Mouse (Mus musculus) layer of hippocampus, adult 9-11 months (tissue): ENCODE data around the gene Lipc.

Experiments
- DNase-seq: peaks from one replicate; pipeline ENCODE4 v3.0.0; 2022

Lipc gene

DNA sequence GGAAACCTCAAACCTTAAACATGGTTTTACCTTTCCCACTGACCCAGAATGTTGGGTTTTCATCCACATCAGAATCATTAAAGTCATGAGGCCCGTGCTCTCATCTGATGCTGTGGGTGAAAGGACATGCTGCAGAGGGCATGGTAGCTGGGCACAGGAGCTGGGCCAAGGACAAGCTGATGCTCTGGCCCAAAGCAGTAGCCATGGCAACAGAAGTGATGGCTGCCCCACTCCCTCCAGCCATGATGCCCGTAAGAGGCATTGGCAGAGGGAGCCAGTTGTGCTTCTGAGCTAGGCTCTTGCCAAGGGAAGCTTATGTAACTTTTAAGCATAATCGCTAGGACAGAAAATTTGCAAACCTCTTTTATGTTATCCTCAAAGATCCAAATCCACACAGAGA lies 2.2 kb upstream of the Lipc start:
- peak; percentile 35 for DNase-seq

DNA sequence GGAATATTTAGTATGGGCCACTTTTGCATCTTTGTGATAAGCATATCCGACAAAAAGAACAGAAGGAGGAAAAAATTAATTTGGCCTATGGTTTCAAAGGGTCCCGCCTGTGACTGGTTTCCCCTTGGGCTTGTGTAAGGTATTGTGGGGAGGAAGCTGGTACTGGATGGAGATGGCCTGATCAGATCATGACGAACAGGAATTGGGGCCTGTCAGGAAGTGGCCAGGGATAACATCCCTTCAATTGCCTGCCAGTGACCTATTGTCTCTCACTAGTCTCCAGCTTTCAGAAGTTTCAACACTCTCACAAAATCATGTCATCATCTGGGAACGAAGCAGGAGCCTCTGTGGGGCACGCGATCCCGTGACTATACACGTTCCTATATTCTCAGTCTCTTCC lies 2.7 kb downstream of the Lipc start:
- DNase-seq = no peak

DNA sequence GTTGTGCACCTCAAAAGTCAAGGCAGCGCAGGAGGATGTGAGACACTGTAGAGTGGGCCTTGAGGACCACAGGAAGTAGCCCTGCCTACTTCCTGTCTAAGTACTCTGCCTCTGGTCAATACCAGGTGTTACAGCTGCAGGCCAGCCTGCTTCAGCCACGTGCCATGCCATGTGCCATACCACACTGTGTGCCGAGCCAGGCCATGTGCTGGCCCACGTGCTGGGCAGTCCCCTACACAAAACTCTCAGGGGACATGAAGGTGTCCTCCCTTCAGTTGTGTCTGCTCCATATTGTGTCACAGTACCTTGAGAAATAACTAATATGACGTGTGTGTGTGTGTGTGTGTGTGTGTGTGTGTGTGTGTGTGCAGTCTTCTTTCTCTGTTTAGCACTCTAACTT lies 4.7 kb downstream of the Lipc start:
- no peak for DNase-seq

DNA sequence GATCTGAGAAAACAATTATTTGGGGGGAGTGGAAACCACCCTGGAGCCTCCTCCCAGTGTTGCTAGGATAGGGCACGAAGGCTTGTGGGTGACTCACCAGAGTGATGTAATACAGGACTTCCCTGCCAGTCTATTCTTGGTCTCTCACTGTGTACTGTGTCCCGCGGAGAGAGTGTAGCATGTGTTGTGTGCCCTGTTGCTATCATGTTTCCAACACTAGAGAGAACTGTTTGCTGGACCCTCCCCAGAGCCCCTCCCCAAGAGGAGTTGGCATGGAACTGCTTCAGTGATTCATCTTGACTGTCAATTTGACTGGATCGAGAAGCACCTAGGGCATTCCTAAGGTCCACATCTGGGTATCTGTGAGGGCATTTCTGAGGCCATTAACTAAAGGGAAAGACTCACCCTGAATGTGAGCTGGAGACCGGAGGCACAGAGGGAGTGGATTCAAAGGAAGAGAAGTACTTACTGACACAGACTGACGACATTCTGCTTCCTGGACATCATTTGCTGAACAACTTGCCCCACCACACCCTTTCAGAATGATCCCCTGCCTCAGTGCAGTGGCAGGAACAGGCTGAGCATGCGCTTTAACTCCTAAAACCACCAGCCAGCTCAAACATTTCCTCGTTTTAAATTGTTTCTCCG lies 9.2 kb downstream of the Lipc start:
- DNase-seq = peak; percentile 56

DNA sequence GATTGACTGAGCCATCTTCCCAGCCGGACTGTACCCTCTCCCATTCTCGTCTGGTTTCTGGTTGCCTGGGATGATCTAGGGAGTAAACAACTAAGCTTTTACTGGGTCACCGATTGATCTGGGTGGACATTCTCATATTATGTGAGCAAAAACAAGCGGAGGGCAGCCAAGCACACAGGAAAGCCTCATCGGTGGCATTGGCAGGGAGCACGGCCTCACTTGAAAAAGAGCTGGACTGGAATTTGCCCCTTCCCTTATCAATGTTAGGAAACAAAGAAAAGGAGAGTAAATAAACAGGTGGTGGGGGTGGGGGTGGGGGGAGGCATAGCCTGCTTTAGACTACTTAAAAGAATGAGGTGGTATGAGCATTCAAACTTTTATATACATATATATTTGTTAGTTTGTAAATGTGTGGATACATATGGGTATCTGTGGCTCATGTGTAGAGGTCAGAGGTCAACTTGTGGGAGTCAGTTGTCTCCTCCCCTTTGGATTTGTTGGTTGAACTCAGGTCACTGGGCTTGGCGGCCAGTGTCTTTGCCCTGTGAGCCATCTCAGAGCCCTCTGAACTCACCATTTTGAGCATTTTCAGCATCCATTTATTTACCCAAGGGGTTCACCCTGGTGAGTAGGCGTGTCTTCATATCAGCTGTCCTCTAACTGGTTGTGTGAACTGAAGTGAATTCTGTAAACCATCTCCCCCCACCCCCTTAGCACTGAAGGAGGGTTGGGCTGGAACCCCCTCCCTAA lies 12.1 kb downstream of the Lipc start:
- DNase-seq = no peak

DNA sequence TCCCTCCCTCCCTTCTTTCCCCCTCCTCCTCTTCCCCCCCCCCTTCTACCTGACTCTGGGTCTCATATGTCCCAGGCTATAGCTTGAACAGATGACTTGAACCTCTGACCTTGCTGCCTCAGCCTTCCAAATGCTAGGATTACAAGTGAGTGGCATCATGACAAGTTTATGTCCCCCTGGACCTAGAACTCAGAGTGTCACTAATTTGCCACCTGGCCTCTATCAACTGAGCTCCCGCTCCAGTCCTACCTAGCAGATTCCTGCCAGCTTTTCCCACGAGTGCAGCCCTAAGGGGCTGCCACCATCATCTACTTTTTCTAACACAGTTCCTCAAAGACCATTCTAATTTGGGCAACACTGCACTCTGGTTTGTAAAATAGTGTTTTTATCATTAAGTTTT lies 13.2 kb downstream of the Lipc start:
- DNase-seq = no peak

DNA sequence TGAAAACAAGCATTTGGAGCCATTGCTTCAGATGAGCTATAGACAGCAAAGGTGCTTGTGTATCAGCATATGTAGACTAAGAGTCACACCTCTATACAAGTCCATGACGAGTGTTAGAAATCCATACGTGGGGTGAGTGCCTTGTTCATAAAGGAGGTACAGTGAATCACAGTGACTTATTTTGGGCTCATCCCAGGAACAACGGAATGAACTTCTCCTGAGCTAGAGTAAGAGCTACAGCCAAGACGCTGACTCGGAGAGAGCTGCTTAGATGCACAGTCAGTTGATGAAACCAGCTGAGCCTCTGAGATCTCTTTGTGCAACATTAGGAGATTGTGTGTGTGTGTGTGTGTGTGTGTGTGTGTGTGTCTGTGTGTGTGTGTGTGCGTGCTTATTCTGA lies 13.9 kb downstream of the Lipc start:
- DNase-seq = no peak

DNA sequence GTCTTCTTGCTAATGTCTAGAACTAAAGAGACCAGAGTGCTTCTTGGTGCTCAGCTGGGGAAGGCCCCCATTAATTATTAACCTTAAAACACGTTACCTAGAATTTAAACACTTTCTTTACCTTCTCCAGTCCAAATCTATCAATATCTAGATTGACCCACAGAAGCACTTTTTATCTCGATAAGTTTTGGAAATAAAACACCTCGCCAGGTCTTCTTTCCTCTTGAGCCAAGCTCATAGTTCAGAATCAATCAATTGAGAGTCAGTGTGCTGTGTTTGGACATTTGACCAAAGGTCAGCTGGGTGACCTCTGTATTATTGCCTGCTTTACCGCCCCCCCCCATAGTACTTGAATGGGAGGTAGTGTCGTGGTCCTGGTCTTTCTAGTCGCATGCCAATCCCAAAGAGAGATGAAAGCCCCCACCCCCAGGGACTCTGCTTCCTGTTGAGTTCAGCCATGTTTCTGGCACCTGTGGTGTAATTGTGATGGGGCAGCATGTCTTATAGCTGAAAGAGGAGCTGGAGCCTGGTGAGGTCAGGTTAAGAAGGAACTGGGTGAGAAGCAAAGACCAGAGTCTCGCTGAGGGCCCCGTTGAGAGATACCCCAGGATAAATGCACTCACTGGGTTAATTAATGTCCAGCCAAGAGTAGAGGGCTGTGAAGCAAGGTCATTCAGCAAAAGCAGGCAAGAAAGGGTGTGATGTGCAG lies 17.3 kb downstream of the Lipc start:
- no peak for DNase-seq

DNA sequence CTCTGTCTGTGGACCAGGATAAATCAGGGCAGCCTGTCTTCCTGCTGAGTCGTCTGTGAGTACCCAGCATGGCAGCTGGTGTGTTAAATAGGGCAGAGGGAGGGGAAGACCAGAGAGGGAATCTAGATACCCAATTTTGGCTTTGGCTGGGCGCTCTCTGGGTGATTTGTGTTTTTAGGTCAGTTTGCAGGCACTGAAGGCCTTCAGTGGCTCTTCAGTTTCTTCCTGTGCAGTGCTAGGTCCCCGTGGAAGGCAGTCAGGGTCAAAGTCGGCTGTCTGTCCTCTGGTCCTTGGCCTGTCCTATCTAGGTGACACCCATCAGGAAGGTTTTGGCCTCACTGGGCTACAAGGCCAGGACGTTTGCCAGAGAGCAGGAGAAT lies 21.4 kb downstream of the Lipc start:
- no peak for DNase-seq

DNA sequence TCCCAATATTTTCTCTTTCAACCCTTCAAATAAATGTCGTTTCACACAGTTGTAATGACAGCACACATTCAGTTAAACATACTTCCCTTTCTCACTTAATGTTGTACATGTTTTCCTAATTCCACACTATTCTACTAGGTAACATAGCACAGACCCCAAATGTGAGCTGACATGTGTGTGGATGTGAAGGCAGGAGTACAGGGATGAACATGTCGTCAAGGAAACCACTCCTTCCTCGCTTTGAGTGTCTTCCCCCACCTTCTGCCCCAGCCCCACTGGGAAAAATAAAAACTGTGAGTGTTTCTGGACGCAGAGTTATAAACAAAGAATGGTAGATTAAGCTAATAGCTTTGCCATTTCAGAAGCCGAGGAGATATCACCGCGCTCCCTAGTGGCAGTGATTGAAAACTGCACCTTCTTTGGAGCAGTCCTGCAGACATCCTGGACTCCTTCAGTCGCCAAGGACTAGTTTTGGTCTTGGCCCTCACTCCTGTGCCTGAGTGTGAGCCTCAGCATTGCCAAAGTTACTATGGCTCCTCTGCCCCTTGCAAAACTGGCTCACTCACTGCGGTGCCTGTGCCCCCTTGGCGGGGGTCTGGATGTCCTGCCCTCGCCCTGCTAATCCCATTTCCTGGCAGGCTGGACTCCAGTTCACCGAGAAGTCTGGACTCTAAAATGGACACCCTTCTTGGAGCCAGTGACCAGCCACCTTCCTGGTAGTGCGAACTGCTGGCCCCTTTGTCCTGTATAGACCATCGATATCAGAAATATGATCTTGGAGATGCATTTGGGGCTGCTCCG lies 22.0 kb downstream of the Lipc start:
- DNase-seq = peak; percentile 20

DNA sequence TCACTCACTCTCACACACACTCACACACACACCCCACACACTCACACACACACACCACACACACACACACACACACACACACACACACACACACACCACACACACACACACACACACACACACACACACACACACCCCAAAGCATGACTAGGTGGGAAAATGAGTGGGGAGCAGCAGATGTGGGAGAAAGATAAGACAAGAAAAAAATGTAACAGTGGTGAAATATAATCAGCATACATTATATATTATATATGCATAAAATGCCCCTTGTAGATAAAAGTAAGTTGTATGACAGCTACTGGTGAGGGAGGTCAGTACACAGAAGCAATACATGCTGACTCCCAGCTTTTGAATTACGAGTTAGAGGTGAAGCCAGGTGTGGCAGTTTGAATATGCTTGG lies 23.6 kb downstream of the Lipc start:
- DNase-seq = no peak

GRCm38 (mm10) chr9:70927701-70928100 lies 24.3 kb downstream of the Lipc start:
- no peak for DNase-seq

GRCm38 (mm10) chr9:70926820-70927588 lies 25.0 kb downstream of the Lipc start:
- DNase-seq = no peak

GRCm38 (mm10) chr9:70925225-70925624 lies 26.8 kb downstream of the Lipc start:
- no peak for DNase-seq

GRCm38 (mm10) chr9:70924763-70925162 lies 27.3 kb downstream of the Lipc start:
- no peak for DNase-seq

DNA sequence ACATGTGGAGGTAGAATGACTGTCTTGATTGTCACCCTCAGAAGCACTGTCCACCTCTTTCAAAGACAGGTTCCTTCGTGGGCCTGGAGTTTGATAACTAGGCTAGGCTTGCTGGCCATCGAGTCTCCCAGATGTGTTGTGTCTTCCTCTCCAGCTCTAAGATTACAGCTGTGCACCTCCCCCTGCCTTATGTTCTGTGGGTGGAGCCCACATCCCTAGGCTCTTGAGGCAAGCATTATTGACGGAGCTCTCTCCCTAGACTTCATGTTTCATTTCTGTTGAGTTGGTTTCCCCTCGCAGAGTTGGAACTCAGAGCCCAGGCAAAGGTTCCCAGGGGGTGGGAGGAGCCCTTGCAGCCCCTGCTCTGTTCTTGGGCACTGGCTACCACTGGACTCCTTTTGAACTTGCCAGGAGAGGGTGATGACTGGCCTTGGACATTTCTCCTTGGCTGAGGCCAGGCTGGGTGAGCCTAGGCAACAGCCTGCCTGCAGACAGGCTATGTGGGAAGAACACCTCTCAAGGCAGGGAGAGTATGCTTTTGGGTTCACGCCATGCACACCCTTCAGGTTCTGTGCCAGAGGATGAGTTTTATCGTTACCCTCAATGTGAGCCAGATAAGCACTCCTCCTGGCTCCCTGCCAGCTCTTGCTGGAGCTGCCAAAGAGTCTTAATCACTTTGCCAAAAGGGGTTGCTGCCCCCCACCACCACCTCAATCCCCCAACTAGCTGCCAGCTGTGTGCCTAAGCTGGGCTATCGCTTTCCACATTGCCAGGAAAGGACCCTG lies 30.1 kb downstream of the Lipc start:
- no peak for DNase-seq

DNA sequence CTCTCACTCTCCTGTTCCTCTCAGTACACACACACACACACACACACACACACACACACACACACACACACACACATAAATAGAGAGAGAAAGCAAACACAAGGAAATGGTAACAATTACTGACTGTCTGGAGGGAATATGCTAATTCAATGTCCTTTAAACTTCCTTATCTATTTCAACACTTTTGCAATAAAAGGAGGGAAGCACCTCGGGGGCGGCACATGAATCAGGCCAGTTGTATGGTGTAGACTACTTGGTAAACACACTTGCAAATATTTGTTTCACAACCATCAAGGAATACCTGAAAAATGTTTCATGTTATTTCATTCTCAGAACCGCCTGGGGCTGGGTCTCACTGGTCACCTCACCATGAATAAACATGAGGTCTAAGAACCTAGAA lies 30.9 kb downstream of the Lipc start:
- DNase-seq = no peak

DNA sequence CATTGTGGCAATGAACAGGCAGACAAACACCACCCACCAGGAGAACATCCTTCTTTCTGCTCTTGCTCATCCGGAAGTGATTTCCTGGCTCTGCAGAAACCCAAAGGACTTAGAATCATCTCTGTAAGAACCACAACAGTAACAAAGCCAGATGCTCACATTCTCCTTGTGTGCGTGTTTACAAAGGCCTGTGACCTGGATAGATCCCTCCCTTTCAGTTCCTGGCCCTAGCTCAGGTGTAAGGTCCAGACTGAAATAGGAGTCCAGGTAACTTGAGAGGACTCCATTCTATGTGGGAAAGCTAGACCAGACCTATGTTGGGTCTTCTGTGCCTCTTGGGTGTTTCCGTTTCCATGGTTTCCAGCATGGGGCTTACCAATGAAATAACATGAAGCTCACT lies 32.8 kb downstream of the Lipc start:
- no peak for DNase-seq

DNA sequence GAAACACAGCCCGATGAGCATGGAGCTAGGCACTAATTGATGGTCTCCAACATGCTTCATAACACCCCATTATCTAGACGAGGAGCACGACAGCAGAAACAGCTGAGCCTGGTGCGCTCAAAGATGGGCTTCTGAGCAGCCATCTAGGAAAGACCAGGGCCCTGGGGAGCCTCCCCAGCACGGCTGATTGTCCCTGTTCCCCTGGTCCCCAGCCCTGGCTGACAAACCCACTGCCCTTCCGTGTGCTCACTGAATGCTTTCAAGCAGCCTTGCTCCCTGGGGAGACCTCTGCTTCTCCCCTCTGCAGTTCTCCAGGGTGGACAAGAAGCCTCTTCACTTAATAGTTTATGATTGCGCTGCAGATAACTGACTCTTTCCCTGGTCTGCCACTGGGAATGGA lies 35.5 kb downstream of the Lipc start:
- no peak for DNase-seq

- DNase-seq = no peak
These were observed 36.7 kb downstream of the Lipc start for GRCm38 (mm10) chr9:70915356-70915685.

DNA sequence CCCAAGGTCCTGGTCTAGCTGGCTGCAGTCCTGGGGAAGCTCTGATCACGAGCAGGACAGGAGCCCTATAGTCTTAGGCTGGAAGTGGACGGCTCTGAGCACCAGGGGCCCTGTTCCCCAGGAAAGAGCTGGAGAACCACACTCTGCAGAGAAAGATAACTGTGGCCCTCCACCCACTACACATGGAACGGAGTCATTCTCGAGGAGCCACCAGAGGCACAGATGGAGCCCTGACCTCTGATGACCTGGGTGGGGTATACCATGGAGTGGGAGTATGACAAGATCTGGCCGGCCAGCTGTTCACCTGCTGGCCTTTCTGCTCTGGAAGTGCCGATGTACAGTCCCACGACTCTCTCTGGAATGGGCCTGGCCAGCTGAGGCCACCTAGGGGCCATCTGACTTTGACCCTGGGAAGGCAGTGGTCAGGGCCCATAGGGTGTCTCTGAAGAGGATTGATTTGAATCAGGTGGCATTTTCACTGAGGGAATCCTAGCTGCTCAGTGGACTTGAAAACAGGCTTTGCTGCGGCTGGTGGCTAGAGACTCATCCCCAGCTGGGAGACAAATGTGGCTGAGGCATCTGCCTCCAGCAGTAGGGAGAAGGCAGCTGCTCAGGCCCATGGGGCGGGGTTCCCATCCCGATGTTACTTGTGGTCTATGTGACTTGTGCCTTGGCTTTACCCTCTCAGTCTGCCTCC lies 37.2 kb downstream of the Lipc start:
- no peak for DNase-seq
